Mouse (Mus musculus) E14TG2a.4 (cell line): ENCODE measurements around the gene Arid5a.

Source experiments
- CTCF ChIP-seq: conservative IDR thresholded peaks from 2 replicates; pipeline ENCODE4 v1.5.1; 2014; ENCODE audit warnings: low read length
- NANOG ChIP-seq: IDR thresholded peaks from 2 replicates; pipeline ENCODE4 v1.6.1; 2014; ENCODE audit warnings: borderline replicate concordance, low read length, mixed read lengths

DNA sequence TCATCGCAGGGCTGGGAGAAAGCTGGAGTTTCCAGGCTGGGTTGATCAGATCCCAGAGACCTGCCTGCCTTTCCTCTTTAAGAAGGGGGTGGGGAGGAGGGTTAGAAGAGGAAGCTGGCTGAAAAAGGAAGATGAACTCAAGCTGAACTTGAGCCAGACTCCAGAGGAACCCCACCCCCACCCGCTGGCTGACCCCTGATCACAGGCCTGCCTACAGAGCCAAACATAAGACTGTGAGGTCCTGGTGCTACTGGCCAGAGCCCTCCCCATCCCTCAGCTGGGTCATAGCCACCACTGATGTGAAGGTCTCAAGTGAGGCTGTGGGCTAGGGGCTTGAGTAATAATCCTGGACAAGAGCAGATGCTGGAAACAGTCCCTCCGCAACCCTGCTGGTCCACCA, 36.9 kb upstream of the Arid5a start:
- no peak for TF ChIP-seq CTCF
- no peak for TF ChIP-seq NANOG
